Mouse (Mus musculus) limb, embryonic 14.5 days (tissue): ENCODE measurements around the gene Rnf167. TPM values are rescaled to one million over a fixed set of nuclear protein-coding genes. Genes with fewer than 3 reads are reported as not detected.
A peak's percentile ranks its signal among the peaks of the same experiment; 100 is the strongest.

ENCODE experiments used
- ATAC-seq: fragments of 200-750 bp; cut with Nextera tagmentation; 2 replicates; pipeline ENCODE4 v1.8.0; 2017; ENCODE audit warnings: low read depth, moderate number of reproducible peaks, moderate TSS enrichment; ENCODE audit not compliant: low FRiP score
- DNase-seq: peaks from one replicate; pipeline ENCODE4 v3.0.0-alpha.2; 2015; ENCODE audit warnings: low spot score
- H3K27ac ChIP-seq: fragments of 300-500 bp; sonication (generic); replicated peaks from 2 replicates; pipeline ENCODE4 v1.5.1; 2014; ENCODE audit warnings: low read depth, mild to moderate bottlenecking, low read length, moderate library complexity, mixed read lengths
- H3K27me3 ChIP-seq: fragments of 300-500 bp; sonication (generic); 2 replicates; pipeline ENCODE4 v1.6.1; 2014; ENCODE audit warnings: low read length, mixed read lengths; ENCODE audit not compliant: control insufficient read depth, insufficient read depth
- H3K36me3 ChIP-seq: fragments of 300-500 bp; sonication (generic); 2 replicates; pipeline ENCODE4 v1.6.1; 2014; ENCODE audit warnings: mild to moderate bottlenecking, low read length, moderate library complexity, mixed read lengths; ENCODE audit not compliant: control insufficient read depth, insufficient read depth
- H3K4me1 ChIP-seq: fragments of 300-500 bp; sonication (generic); 2 replicates; pipeline ENCODE4 v1.6.1; 2014; ENCODE audit warnings: antibody characterized with exemption, low read length, mixed read lengths; ENCODE audit not compliant: control insufficient read depth, insufficient read depth
- H3K4me2 ChIP-seq: fragments of 300-500 bp; sonication (generic); replicated peaks from 2 replicates; pipeline ENCODE4 v1.6.1; 2014; ENCODE audit warnings: low read depth, mild to moderate bottlenecking, low read length, moderate library complexity; ENCODE audit not compliant: severe bottlenecking
- H3K4me3 ChIP-seq: fragments of 300-500 bp; sonication (generic); replicated peaks from 2 replicates; pipeline ENCODE4 v1.5.1; 2014; ENCODE audit warnings: low read length
- H3K9ac ChIP-seq: fragments of 300-500 bp; sonication (generic); 2 replicates; pipeline ENCODE4 v1.6.1; 2014; ENCODE audit warnings: mild to moderate bottlenecking, low read depth, low read length, moderate library complexity; ENCODE audit not compliant: severe bottlenecking
- H3K9me3 ChIP-seq: fragments of 300-500 bp; sonication (generic); 2 replicates; pipeline ENCODE4 v1.6.1; 2016; ENCODE audit warnings: low read length; ENCODE audit not compliant: control insufficient read depth
- POLR2A ChIP-seq: fragments of 200-500 bp; IDR thresholded peaks from 2 replicates; pipeline ENCODE4 v1.8.0; 2012; ENCODE audit warnings: inconsistent platforms, mild to moderate bottlenecking, moderate library complexity, borderline replicate concordance; ENCODE audit not compliant: insufficient read depth, insufficient read length; ENCODE audit errors: extremely low read depth
- WGBS: fragments of 180-500 bp; shearing (Covaris S2); extraction: QIAGEN DNeasy Blood & Tissue Kit; methylation state at CpG from one replicate; pipeline ENCODE4 v1.1.7; 2014; 5-methylcytosine and 5-hydroxymethylcytosine counted together
- polyA plus RNA-seq, 2 experiments: library from polyadenylated mRNA; depleted of rRNA in 1 of 2; stranded (reverse) in 1 of 2; unstranded in 1 of 2; fragments of >200 nt; fragmentation: Nextera tagmentation in 1 of 2; extraction: Ambion mirVana in 1 of 2; gene quantifications; 2 replicates each; pipeline versions ENCODE4 v1.2.1 to v1.2.3; 2012 to 2014

The Rnf167 gene
- polyA plus RNA-seq, 2 experiments = 96.3 to 109 TPM

DNA sequence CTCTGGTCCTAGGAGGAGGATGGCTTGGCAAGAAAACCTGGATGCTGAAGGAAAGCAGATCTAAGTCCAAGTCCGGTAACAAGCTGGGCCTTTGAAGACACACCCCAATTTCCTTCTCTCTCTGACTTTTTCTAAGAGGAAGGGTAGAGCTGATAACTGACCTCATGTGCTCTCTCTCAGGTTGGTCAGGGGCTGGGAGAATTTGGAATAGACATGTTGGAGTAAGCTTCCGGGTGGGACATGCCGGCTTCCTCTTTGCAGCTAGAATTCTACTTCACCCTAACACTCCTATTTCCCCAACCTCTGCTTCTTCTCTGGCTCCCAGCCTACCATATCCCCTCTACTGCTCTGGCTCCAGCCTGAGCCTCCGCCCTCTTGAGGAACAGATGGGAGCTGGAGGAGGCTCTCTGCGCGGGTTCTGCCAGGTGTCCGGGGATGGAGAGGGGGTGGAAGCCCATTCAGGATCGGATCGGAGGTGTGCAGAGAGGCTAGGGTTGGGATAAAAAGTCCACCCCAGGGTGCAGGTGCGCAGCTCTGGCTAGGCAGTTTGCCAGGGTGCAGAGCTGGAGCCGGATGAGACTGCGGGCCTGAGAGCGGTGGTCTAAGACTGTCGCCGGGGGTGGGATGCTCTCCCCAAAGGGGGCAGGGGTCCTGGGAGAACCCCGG lies 40.0 kb downstream of the Rnf167 start:
- Histone ChIP-seq H3K27me3 (no peaks in the 10 kb centered on the region), H3K9me3 (no peaks in the 10 kb centered on the region), H3K4me3 (peak overlapping the region; percentile 75), H3K4me2 (peak overlapping the region; percentile 79), H3K27ac (peak overlapping the region; percentile 79), H3K4me1 (peaks cover 9% of the 10 kb centered on the region), H3K36me3 (peaks cover 31% of the 10 kb centered on the region), H3K9ac (peak overlapping the region; percentile 77)
- ATAC-seq (peak; percentile 72), DNase-seq (no peak)
- TF ChIP-seq POLR2A = no peak
- WGBS = 2% methylated on average over 15 of the region's 16 CpGs

DNA sequence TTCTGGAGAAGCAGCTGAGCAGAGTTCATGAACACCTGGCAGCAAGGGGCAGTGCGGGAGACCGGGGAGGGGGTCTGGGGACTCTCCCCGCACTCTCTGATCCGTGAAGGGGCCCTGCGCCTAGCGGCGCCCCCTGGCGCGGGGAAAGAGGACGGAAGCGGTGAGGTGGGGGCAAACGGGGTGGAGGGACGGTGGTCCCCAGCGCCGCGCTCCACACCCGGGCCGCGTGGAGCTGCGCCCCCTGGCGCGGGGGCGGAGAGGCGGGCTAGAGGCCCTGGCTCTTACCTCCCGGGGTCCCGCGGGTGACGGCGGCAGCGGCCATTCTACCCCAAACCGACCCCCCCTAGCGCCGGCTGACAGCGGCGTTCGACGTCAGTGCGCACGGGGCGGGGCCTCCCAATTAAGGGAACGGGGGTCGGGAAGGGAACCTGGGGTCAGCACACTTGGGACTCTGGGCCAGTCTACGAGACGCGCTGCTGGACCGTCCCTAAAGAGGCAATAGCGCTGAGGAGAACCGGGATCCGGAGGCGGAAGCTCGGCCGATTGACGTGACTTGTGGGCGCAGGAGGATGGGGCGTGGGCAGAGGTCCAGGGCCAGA lies 40.7 kb downstream of the Rnf167 start, which contains the start of gene Camta2:
Camta2 (minus strand) TSS at position 505 of the 599 bp plus-strand sequence.
- H3K9ac ChIP-seq = peak within 1 kb of the TSS; percentile 77
- WGBS = 1% methylated on average over 46 of the region's 55 CpGs

DNA sequence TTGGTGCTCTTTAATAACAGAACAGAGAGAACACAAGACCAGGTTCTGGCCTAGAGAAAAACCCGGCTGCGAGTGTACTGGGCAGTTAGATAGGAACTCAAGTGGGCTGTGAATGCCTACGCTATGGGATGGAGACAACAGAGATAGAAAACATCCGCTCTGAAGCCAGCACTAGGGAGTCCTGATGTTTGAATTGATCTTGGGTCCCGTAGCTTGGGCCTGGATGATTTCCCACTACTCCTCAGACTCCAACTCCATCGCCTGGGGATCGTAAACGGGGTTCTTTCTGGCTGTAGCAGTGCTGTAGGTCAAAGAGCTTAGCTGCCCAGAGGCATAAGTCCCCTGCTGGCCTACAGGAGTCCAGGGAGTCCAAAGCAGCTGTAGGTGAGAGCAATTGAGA lies 41.3 kb downstream of the Rnf167 start:
- TF ChIP-seq POLR2A = no peak
- 11% methylated on average over 8 of the region's 8 CpGs for WGBS
- Histone ChIP-seq H3K36me3 (peaks cover 23% of the 10 kb centered on the region), H3K27me3 (no peaks in the 10 kb centered on the region), H3K4me1 (peaks cover 9% of the 10 kb centered on the region), H3K27ac (peak overlapping the region; percentile 79), H3K9me3 (no peaks in the 10 kb centered on the region), H3K4me2 (peak overlapping the region; percentile 79), H3K9ac (peak overlapping the region; percentile 77), H3K4me3 (peak overlapping the region; percentile 75)
- DNase-seq (no peak), ATAC-seq (no peak)

More for the DNA sequence above, 40.7 kb downstream of the Rnf167 start, which contains the start of gene Camta2:
- peaks cover 9% of the 10 kb centered on the region for H3K4me1 ChIP-seq
- peak within 1 kb of the TSS; percentile 79 for H3K27ac ChIP-seq
- H3K27me3 ChIP-seq = no peaks in the 10 kb centered on the region
- peaks cover 29% of the 10 kb centered on the region for H3K36me3 ChIP-seq
- ATAC-seq (peak; percentile 81), DNase-seq (peak; percentile 69)
- H3K9me3 ChIP-seq = no peaks in the 10 kb centered on the region
- TF ChIP-seq POLR2A = 0 out of 2 replicates have a peak, but pooled peaks have one; percentile 37
- peak within 1 kb of the TSS; percentile 75 for H3K4me3 ChIP-seq
- peak within 1 kb of the TSS; percentile 79 for H3K4me2 ChIP-seq

DNA sequence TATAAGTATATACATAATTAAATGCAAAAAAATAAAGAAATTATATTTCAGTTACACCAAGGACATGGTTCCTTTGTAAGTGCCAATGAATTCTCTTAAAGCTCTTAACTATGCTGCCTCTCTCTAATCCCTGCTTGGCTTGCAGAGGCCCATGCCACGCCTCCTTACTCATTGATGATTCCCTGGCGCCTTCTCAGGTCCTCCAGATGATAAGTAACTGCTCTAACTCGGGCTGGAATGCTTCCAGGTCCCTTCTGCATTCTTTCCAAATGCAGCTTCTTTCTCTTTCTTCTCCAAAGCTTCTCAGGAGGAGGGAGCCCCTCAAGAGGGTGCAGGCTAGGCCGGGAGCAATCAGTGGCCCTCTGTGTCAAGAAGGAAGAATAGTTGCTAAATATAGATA lies 42.5 kb downstream of the Rnf167 start:
- Histone ChIP-seq H3K4me1 (peaks cover 9% of the 10 kb centered on the region), H3K27me3 (no peaks in the 10 kb centered on the region), H3K27ac (no peak overlapping the region), H3K9ac (no peak overlapping the region), H3K4me2 (no peak overlapping the region), H3K4me3 (no peak overlapping the region), H3K9me3 (no peaks in the 10 kb centered on the region), H3K36me3 (peaks cover 13% of the 10 kb centered on the region; the same call in 1 of the 2 replicates)
- TF ChIP-seq POLR2A = no peak
- DNase-seq (no peak), ATAC-seq (no peak)
- WGBS = 57% methylated on average over 4 of the region's 4 CpGs

DNA sequence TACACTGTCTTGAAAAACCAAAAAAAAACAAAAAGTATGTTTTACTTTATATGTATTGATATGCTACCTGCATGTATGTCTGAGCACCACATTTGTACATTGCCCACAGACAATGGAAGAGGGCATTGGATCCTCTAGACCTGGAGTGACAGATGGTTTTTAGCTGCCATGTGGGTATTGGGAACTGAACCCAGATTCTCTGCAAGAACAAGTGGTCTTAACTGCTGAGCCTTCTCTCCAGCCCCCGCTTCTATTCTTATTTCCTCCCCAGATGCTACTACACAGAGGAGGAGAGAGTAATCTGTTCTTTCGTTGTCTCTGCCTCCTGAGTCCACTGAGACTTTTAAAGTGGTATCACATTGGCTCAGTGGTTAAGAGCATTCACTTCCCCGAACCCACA lies 46.5 kb downstream of the Rnf167 start:
- Histone ChIP-seq H3K4me2 (no peak overlapping the region), H3K9ac (no peak overlapping the region), H3K27ac (no peak overlapping the region), H3K36me3 (no peaks in the 10 kb centered on the region), H3K9me3 (no peaks in the 10 kb centered on the region), H3K27me3 (no peaks in the 10 kb centered on the region), H3K4me3 (no peak overlapping the region), H3K4me1 (peaks cover 6% of the 10 kb centered on the region)
- no peak for TF ChIP-seq POLR2A
- DNase-seq (no peak), ATAC-seq (no peak)
- 61% methylated on average over 3 of the region's 3 CpGs for WGBS
